Mouse (Mus musculus): ENCODE results near the gene Tnfrsf13c.

GRCm38 (mm10) chr15:82230098-82230611, 6.0 kb upstream of the Tnfrsf13c start:
- TF ChIP-seq GATA1 (IDR thresholded peaks at IDR 0.05; ENCODE audit: borderline replicate concordance, low read length) (no peak), FLI1 (IDR thresholded peaks at IDR 0.05; ENCODE audit: low read length) (no peak)

Data from megakaryocyte, embryonic 14.5 days (primary cell).